Mouse (Mus musculus) central nervous system, embryonic 11.5 days (tissue): ENCODE data around the gene Vmn1r122. TPM values are rescaled to one million over a fixed set of nuclear protein-coding genes. Genes with fewer than 3 reads are reported as not detected.

Source experiments
- polyA plus RNA-seq: library from polyadenylated mRNA; depleted of rRNA; stranded (reverse); fragments of >200 nt; gene quantifications from 2 replicates; pipeline ENCODE4 v1.2.3, GENCODE M21; 2012; rRNA removed

Vmn1r122 gene
- not detected in 2 replicates for polyA plus RNA-seq

GRCm38 (mm10) chr7:21134028-21134427 lies at the start of gene Vmn1r122:
Vmn1r122 (minus strand) TSS chr7:21134128.

DNA sequence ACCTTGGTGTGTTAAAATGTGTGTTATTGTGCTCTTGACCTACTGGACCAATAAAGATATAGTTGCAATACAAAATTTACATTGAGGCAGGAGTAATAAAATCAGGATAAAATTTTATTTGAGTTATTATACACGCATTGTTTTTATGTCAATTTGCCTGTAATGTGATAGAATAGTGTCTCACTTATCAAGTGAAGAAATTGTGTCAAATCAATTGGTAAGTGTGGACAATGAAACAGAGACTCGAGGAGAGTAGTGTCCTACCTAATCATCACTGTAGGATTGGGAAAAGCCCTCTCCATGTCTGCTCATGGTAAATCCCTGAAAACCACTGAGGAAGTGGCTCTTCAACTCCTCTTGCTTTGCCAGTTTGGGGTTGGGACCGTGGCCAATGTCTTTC lies 28.0 kb upstream of the Vmn1r122 start, which contains the start of gene Vmn1r123:
TSS of gene Vmn1r123 (plus strand) at position 301 of the 400 bp plus-strand sequence.

DNA sequence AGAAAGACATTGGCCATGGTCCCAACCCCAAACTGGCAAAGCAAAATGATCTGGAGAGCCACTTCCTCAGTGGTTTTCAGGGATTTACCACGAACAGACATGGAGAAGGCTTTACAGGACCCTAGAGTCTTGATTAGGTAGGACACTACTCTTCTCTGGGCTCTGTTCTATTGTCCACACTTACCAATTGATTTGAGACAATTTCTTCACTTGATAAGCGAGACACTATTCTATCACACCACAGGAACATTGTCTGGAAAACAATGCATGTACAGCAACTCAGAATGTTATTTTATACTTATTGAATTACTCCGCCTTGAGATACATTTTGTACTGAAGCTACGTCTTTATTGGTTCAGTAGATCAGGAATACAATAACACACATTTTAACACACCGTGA lies 35.5 kb downstream of the Vmn1r122 start, which contains the start of gene Vmn1r121:
TSS of gene Vmn1r121 (minus strand) at position 101 of the 400 bp plus-strand sequence.

Other genes with a start within 250 kb of the Vmn1r122 start
- not detected in 2 replicates for gene Vmn1r118, start 221.8 kb downstream of the Vmn1r122 start, polyA plus RNA-seq
- gene Vmn1r119, start 121.7 kb downstream of the Vmn1r122 start, polyA plus RNA-seq = not detected in 2 replicates
- not detected in 2 replicates for gene Vmn1r120, start 80.3 kb downstream of the Vmn1r122 start, polyA plus RNA-seq
- not detected in 2 replicates for gene Vmn1r121, start 35.6 kb downstream of the Vmn1r122 start, polyA plus RNA-seq
- not detected in 2 replicates for gene Vmn1r123, start 28.1 kb upstream of the Vmn1r122 start, polyA plus RNA-seq
- not detected in 2 replicates for gene Gm5157, start 56.3 kb upstream of the Vmn1r122 start, polyA plus RNA-seq
- not detected in 2 replicates for gene Vmn1r124, start 126.5 kb upstream of the Vmn1r122 start, polyA plus RNA-seq
- not detected in 2 replicates for gene Vmn1r125, start 138.1 kb upstream of the Vmn1r122 start, polyA plus RNA-seq
- not detected in 2 replicates for gene Vmn1r126, start 167.3 kb upstream of the Vmn1r122 start, polyA plus RNA-seq
- not detected in 2 replicates for gene Vmn1r127, start 185.7 kb upstream of the Vmn1r122 start, polyA plus RNA-seq
- gene Vmn1r128, start 215.2 kb upstream of the Vmn1r122 start, polyA plus RNA-seq = not detected in 2 replicates
- gene Vmn1r129, start 227.2 kb upstream of the Vmn1r122 start, polyA plus RNA-seq = not detected in 2 replicates